Mouse (Mus musculus): ENCODE measurements around the gene Acly.
"Not testable (repeated sequence)": the region's sequence is repeated elsewhere in the genome, so short reads cannot be mapped to it uniquely, and the experiment has no call there.

The Acly gene

DNA sequence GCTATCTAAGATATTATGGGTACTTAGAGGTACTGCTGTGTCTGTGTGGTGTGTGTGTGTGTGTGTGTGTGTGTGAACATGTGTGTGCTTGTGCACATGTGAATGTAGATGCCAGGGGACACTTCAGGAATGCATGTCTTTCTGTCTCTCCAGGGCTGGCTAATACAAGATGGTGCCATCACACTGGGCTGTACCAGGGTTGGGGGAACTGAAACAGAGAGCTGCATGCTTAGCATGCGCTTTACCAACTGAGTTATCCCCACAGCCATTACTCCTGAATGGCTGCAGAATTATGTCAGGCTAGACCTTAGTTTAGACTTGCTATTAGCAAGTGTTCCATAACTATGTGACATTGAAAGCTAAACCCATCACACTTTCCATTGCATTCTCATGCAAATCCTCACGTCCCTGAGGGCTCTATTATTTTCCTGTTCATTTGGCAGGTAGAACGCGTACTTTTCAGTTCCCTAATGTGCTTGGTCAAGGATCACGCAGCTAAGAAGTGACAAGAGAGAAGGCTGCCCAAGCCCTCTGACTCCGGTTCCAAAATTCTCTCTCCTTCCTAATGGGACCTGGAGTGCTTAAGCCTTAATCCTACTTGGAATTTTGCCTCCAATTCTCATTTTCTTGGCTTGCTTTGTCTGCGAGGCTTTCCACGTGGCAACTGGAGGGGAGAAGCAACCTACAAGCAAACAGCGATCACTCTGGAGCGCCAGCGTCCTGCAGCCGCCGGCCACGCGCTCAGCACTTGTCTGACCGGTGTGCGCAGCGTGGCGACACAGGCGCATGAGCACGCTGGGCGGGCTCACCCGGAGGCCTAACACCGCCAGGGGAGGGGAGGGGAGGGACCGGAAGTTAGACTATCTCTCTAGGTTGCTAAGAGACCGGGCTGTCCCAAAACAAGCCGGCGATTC, 17.3 kb upstream of the Acly start, which contains the start of gene Ttc25:
Ttc25 (plus strand) TSS at position 776 of the 914 bp plus-strand sequence.
- DNase-seq: peak; percentile 92

DNA sequence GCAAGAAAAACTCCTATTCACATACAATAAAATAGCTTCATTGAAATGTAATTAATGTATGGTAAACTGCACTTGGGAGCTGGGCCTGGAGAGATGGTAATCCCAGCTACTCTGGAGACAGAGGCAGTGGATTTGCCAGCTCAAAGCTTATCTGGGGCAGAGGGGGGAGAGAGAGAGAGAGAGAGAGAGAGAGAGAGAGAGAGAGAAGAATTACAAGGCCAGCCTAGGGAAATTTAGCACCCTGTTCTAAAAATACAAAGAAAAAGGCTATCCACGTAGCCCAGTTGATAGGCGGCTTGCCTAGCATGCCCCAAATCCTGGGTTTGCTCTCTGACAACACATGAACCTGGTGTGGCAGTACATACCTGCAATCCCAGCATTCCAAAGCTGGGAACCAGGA, 13.8 kb upstream of the Acly start:
- no peak for DNase-seq

DNA sequence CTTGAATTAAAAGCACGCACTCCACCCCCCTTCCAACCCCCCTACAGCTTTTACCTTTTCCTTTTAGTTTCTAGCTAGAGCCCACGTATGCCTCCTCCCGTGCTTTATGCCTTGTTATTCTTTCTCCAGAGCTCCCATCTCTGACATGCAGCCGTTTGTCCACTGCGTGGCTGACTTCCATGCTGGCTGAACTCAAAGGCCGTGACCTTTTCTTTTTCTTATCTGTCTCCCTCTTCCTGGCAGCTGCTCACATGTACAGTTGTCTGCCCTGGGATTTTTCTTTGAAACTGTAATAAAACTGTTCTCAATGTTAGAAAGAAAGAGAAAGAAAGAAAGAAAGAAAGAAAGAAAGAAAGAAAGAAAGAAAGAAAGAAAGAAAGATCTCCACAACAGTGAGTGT, 13.2 kb upstream of the Acly start:
- DNase-seq: no peak

DNA sequence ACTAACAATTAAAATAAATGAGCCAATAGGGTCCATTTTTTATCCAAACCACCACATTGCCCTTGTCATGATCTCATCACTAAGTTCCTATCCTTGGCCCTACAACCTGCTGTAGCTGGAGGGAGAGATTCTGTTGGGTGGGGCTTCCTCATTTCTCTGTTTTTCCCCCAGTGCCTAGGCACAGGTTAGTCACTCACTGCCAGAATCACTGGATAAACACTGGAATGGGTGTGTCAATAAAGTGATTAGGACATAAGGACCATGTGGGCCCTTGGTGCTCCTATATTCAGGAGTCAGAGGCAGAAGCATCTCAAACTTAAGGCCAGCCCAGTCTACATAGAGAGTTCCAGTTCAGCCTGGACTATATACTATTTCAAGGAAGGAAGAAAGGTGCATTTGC, 8.7 kb upstream of the Acly start:
- DNase-seq: no peak

DNA sequence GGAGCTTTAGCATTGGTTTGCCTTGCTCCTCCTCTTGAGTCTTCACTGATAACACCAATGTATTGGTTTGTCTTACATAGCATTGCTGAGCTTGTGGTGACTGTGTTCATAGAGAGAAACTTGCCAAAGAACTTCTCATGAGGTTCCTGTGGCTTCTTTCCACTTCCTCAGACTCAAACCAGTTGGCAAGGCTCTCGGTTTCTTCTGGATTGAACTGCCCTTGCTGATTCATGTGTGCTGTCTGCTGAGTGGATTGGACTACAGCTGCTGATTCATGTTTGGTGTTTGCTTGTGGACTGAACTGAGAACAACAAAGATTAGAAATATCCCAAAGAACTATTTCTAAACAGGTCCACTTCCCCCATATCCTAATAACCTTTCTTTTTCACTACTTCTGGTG, 8.2 kb upstream of the Acly start:
- DNase-seq: no peak

DNA sequence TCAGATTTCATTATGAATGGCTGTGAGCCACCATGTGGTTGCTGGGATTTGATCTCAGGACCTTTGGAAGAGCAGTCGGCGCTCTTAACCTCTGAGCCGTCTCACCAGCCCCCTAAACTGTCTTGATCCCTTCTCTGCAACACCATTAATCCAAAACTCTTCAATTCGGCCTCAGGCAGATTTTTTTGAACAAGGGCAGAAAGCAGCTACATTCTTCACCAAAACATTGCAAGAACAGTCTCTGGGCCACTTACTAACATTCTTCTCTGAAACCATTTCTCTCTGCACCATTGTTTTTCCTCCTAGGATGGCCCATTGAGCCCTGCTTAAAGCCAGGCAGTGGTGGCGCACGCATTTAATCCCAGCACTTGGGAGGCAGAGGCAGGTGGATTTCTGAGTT, 7.0 kb upstream of the Acly start:
- DNase-seq: not testable (repeated sequence)

DNA sequence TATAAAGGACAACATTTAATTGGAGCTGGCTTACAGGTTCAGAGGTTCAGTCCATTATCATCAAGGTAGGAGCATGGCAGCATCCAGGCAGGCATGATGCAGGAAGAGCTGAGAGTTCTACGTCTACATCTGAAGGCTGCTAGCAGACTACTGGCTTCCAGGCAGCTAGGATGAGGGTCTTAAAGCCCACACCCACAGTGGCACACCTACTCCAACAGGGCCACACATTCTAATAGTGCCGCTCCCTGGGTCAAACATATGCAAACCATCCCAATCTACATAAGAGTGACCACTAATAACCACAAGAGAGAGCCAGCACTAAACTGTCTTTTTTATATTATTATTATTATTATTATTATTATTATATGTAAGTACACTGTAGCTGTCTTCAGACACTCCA, 6.6 kb upstream of the Acly start:
- DNase-seq: not testable (repeated sequence)

DNA sequence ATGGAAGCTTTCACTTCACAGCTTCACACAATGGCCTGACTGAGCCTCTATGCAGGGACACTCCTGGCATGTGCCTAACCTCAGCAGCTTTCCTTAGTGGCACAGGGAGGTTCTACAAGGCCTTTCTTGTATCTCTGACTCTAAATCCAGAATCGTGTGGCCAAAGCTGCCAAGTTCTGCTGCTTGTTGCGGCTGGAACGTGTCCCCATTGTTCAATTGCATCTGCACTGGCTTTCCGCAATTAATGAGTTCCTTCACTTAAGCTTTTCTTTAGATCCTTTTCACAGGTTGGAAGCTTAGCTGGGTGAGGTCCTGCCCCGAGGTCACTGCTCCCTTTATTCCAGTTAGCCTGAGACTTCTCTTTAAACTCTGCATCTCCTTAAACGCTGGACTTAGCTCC, 6.1 kb upstream of the Acly start:
- DNase-seq: no peak

DNA sequence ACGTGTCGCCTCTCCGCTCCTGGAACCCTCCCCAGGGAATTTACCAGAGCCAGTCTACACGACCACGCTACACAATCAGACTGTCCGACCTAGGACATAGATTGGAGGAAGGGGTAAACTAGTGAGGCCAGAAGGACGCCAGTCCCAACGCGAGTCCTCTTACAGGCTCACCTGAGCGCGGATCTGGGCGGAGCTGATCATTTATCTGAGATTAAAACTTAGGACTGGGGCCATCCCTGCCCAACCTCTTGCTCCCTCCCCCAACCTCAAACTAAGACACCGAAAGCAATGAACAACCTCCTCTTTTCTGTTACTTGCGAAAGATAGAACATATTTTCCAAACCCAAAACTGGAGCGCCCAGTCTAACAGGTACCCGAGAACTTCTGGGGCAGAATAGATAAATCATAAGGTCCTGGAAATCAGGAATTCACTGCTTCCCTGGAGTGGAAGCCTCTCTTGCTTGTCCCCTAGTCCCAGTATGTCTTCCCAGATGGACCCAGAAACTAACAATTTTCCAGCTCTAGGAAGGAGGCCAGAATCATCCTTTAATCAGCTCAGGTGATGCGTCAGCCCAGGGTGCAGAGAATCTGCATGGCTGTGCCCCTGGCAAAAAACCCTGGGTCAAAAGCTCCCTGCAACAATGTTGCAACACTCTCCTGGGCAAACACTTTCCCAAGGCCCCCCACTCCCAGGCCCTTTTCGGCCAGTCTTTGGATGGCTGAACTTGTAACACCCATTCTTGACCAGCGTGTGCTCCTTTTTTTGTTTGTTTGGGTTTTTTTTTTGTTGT, 770 bp upstream of the Acly start:
- DNase-seq: no peak

DNA sequence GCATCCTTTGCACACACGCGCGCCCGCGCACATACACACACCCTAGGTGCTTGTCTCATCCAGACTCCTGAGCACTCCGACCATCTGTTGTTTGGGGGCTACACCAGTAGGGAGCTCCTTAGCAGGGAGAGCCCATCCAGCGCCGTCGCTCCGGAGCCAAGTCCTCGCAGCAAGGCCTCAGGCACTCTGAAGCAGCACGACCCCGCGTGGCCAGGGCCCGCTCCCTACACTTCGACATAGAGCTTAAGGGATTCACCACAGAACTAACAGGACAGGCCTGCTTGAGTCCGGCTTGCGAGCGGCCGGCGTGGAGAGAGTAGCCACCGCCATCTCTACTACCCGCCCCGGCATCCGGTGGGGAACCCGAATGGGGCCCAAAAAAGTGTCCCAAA, 738 bp downstream of the Acly start:
- DNase-seq: peak; percentile 63

DNA sequence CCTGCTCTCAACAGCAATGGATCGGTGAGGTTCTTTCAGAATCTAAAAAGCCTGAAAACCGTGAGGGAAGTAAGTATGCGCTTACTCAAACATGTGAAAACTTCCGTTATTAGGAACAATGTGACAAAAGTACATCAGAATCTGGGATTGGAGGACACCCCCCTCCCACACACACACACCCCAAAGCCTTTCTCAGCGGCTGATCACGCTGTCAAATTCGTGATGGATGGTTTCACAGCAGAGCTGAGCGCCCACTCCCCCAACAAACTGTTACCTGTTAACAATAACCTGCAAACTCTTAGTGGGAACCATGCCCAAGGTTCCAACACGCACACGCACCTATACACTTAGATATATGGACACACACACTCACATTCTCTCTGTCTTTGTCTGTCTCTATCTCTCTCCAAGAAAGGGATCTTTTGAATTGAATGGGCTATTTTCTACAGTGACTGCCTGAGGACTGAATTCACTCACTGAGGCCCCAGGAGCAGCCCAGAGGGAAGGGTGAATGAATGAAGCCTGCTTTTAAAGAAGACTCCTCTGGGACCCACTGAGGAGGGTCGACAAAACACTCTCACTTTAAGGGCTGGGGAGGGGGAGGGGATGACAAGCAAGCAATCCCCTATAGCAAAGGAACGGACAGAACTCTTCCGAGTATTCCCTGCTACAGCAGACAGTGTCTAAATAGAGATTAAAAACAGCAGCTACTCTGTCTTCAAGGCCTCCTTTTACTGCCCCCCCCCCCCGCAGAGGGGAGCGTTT, 1.6 kb downstream of the Acly start:
- no peak for DNase-seq

DNA sequence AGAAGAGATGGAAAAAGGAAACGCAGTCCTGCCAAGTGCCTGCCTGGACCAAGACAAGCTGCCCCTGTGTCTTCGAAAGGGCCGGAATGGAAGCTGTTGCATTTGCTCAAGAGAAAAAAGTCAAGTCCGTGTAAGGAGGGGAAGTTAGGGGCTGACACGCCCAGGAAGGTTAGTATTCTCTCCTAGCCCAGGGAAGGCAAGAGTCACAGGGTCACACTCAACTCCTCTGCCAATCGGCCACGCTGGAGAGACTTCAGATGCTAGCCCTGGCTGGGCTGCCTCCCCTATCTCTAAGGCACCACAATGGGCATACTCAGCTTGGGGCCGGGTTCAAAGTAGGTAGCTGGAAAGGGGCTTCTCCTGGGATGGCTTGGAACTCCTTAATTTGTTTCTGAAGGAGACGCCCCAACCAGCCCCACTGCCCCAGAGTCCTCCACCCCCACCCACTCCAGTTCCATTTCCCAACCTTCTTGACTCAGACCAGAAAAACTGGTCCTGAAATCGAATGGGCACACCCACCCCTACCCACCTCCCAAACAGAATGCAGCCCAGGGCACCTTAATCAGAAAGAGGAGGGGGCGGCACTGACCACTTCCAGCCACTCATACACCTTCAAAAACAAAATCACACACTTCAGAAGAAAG, 2.7 kb downstream of the Acly start:
- DNase-seq: no peak

DNA sequence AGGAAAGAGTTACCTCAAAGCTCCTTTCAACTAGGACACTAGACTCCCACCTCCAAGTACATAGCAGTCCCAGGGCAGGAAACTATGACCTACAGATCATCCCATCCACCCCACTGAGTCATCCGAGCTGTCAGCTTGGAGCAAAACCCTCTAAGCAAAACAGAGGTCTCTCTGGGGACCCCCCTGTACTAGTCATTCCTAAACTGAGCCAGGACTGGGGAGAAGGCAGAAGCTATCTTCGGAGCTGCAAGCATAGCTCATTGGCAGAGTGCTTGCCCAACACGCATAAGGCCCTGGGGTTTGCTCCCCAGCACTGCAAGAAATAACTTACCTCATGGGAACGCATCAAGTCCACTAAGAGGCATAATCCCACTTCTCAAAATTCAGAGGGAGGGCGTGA, 3.4 kb downstream of the Acly start:
- DNase-seq: no peak

DNA sequence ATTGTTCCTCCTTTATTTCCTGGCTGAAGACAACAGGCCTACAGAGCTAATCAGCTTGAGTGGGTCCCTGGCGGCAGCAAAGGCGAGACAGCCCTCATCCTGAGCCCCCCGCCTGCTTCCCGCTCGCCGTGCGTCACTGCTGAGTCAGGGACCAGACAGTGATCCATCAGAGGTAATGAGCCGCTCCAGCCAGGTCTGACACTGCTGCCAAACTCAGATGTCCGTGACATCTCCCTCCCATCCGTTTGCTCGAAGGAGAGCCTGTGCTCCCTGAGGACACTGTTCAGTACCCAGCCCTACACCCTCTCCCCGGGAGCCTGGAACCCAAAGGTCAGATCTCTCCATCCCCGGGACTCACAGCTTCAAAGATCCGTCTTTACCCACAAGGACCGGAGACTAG, 7.0 kb downstream of the Acly start:
- no peak for DNase-seq

DNA sequence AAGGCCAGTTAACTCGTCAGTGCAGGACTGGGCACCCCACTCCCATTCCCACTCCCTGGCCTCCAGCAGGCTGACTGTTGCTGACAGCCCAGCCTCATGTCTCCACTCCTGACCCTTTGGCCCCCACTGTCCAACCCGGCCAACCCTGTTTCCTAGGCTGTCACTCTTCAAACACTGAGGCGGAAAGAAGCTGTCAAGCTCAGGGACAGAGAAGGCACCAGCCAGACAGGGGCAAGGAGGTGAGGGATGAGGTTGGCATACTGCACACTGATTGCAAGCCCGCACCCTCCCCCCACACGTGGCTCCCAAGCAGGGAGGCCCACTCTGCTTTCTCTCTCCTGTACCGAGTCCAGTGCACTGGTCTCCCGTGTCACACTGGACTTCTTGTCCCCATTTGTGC, 8.6 kb downstream of the Acly start:
- no peak for DNase-seq

DNA sequence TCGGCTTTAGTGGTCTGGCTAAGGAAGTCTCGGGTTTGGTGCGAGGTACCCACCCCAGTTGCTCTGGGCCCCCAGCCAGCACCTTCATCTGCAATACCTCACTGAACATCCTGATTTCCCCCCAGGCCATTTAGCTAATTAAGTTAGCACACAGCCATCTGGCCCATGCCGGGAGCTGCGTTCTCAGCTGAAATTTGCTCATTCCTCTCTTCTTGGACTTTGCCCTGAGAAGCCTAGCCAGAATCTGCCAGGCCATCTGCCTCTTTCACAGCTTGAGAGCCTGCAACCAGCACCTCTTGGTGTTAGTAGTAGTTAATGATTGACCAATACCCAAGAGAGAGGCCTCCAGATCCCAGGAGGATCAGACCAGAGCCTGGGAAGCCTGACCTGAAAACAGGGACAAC, 9.6 kb downstream of the Acly start:
- DNase-seq: no peak

DNA sequence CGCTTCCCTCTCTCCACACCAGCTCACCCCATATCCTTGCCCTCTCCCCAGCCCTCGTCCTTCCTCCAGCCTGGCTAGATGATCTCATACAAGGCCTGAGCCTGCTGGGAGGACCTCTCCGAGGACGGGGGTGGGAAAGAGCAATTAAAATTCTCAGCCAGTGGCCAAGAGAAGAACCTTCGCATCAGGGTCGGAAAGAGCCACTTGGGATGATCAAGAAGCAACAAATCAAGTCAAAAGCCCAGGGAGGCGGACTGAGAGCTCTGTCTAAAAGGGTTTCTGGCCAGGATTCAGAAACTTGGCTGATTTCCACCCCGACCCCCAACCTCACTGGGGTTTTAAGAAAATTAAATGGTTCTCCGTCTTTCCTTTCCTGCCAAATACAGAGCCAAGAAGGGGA, 11.5 kb downstream of the Acly start:
- no peak for DNase-seq

DNA sequence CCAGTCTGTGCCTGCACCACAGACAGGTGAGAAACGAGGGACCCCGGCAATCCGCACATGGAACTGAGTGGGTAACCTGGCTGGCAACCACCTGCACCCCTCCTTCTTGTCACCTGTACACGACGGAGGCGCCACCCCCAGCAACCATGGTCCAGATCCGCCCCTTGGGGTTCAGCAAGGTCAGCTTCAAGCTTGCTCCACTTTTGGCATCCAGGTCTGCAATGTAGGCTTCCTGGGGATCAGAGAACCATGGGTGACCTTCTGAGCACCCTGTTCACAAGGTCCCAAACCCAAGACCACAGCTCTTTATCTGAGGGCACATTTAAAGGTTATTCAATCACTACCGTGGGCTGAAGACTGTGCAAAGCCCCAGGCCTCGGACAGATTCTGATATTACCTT, 12.0 kb downstream of the Acly start:
- no peak for DNase-seq

DNA sequence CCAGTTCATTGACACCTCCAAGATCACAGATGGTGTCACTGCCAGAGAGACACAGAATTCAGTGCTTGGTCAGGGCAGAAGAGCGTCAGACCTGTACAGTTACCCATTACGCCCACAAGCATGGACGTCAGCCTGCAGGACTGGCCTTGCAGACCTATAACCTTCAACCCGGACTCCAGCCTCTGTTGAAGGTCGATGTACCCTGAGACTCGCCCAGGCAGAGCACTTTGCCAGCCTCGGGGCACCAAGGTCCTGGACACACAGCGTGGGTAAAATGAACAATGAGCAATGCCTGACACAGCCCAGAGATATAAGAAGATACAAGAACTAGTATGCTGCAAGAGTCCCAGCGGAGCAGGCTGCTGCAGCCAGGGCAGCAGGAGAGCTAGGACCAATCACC, 12.7 kb downstream of the Acly start:
- DNase-seq: no peak

DNA sequence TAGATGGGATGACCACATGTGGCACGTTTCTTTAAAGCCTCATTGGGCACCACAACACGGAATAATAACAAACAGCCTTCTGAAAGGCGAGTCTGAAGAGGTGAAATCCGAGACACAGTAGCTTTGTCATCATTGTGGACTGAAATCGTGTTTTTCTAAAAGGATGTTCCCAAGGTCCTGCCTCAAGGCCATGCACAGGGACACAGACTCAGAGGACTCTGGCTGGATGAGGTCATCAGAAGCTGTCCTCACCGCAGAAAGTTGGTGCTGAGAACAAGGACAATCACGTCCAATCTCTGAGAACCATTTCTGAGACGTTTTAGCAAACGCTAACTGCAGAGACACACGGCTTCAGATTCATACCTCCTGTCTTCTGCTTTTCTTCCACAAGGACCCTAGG, 14.1 kb downstream of the Acly start:
- DNase-seq: no peak

DNA sequence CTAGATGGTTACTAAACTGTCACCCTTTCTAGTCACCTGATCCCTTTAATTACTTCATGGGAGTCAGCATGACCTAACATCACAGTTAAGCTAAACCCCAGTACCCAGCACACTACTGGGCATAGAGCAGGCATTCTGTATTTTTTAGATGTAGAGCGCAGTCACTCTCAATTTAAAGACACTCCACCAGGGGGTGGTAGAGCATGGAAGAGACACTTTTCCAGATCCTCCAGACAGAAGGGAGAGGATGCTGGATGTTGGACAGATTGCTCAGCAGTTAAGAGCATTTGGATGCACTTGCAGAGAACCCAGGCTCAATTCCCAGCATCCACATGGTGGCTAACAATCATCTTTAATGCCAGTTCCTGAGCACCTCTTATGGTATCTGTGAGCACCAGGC, 15.4 kb downstream of the Acly start:
- peak; percentile 37 for DNase-seq

DNA sequence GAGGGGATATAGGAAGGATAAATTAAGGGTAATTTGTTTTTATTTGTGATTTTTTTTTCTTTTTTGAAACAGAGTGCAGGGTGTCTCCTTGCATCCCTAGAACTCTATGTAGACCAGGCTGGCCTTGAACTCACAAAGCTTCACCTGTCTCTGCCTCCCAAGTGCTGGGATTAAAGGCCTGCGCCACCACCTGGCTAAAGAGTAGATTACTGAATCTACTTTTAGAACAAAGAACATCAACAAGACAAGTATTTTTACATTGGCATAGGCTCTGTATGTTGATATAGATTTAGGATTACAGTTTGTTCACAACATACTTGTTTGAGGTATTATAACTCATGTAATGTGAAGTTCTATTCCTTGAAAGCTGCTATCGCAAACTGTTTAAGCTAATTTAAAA, 17.2 kb downstream of the Acly start:
- no peak for DNase-seq

DNA sequence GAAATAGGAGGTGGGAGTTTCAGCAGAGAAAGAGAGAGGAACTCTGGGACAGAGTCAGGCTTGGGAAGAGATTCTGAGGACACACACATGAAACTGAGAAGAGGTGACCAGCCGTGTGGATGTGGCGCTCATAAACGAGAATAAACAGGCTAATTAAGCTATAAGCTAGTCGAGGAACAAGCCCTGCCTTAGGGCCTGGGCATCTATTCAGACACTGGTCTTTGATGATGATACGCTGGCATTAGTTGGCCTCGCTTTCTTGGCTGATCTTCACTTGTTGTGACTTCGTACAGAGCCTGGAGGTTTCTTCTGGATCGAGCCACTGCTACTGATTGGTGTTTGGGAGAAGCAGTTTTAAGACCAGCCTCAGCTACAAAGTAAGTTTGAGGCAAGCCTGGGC, 21.8 kb downstream of the Acly start:
- no peak for DNase-seq
